Mouse (Mus musculus): ENCODE results near the gene Unc13d. TPM values are rescaled to one million over a fixed set of nuclear protein-coding genes. Genes with fewer than 3 reads are reported as not detected.
"Not testable (repeated sequence)": the region's sequence is repeated elsewhere in the genome, so short reads cannot be mapped to it uniquely, and the experiment has no call there.

Gene Unc13d
- polyA plus RNA-seq (2012; rRNA removed): 8.0 and 8.6 TPM in 2 replicates

DNA sequence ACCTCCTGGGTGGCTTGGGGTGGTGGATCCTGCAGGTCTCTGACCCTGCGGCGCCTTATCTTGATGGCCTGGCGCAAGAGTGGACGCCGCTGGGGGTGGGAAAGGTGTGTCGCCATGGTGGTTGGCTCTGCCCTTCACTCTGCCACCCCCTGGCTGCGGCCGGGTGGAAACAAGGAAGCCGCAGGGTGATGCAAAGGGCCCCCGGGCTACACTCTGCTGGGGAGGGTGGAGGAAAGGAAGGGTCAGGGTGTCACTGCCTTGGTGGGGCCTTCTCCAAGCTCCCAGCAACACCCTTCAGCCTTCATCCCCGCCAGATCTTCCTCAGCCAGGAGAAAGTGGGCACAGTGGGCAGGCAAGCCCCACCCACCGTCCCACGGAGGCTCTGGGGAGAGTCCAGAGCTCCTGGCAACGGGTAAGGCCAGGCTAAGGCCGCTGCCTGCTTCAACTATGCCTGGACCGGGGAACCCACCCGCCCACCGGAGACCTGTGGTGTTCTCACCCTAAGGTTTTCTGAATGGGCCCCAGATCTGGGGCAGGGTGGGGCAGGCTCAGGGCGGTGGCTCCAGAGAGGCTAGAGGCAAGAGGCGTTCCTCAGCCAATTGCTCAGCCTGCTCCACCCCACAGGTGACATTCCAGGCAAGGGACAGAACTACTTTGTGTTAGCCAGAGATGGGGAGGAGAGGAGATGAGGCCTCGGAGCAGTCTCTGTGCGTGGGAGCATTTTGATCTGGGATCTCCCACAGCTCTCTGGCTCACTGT is at the start of gene Unc13d:
Gene Unc13d, minus strand, starts transcription at position 516 of the 759 bp plus-strand sequence.
- no peak for DNase-seq (ENCODE audit: low read depth, low spot score)
- 23% methylated on average over 22 of the region's 22 CpGs for WGBS

DNA sequence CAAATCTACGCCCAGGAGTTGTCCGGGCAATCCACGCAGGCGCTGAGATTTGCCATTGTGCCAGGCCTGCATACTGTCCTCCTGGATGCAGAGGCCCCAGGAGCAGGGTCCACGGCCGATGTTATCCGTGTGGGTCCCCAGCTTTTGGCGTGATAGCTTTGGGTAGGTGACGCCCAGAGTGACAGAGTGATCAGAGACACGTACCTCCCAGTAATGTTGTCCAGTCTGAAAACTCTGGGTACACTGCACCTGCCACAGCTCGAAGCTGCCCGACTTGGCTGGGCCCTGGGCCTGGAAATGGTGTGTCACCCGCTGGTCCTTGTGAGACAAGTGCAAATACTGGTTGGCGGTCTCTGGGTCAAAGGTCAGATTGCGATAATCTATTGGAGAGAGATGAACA is 48.5 kb upstream of the Unc13d start:
- 97% methylated on average over 15 of the region's 15 CpGs for WGBS
- DNase-seq (ENCODE audit: low read depth, low spot score): no peak

DNA sequence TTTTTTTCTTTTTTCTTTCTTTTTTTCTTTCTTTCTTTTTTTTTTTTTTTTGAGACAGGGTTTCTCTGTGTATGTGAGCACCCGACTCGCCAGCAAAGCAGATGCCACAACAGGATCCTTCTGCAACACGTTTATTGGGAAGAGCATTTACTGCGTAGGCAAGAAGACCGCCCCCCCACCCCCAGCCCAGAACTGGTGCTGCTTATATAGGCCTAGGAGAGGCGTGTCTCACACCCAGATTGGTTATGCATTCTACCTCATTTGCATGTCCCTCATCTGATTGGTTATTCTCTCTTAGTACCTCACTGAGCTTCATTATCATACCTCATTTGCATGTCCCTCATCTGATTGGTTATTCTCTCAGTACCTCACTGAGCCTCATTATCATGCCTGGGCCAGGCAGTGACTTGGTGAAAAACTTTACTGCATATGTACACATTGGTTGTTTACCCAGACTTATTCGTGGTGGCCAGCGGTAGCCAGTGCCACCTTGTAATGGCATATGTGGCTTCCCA is 44.0 kb upstream of the Unc13d start:
- WGBS: 84% methylated on average over 8 of the region's 8 CpGs
- DNase-seq (ENCODE audit: low read depth, low spot score): not testable (repeated sequence)

DNA sequence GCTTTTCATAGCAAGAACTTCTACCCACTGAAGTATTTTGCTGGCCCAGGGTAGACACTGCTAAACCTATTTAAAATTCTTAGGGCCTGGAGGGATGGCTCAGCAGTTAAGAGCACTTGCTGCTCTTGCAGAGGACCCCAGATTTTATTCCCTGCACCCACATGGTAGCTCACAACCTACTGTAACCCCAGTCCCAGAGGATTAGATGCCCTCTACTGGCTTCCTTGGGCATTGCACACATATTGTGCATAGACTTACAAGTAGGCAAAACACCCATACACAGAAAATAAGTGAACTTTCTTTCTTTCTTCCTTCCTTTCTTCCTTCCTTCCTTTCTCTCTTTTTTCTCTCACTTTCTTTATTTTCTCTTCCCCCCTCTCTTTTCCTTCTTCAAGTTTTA is 40.1 kb upstream of the Unc13d start:
- no peak for DNase-seq (ENCODE audit: low read depth, low spot score)

DNA sequence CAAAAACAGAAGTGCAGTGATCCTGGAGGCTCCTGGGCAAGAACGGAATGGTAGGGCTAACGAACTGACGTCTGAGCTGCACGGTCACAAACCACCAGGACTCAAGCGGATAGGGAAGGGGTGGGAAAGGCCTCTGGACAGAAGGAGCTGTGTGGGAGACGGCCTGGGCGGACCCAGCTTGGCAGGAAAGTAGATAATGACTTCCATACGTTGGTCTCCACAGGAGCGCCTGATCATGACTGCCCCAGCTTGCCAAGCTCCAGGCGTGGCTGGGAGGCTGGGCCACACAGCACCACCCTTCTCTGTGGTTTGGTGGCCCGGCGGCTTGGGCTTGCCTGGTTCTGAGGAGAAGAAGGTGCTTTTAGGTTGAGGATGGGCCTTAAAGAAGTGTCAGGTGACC is 39.5 kb upstream of the Unc13d start:
- WGBS: 82% methylated on average over 12 of the region's 12 CpGs
- no peak for DNase-seq (ENCODE audit: low read depth, low spot score)

DNA sequence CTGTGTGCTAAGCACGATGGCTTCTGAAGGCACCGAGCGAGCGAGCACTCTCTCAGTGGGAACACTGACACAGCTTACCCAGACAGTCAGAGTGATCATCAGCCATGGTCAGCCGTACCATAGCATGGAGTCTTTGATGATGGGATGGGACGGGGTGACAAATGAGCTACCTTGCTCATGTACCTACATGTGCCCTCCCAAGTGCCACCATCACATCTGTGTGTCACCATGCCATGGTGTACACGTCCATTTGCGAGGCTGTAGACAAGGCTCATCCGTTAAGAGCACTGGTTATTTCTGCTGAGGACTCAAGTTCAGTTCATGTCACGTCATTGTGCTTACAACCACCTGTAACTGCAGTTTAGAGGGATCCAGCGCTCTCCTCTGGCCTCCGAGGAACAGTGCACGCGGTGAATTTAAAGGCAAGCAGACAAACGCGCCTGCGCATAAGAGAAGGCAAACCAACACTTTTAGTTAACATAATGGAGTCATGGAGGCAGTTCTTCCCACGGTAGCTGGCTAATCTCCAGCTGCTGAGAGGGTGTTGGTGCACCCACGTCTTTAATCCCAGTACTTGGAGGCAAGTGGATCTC is 33.9 kb upstream of the Unc13d start:
- whole genome bisulfite sequencing: 92% methylated on average over 19 of the region's 19 CpGs
- DNase-seq (ENCODE audit: low read depth, low spot score): no peak

DNA sequence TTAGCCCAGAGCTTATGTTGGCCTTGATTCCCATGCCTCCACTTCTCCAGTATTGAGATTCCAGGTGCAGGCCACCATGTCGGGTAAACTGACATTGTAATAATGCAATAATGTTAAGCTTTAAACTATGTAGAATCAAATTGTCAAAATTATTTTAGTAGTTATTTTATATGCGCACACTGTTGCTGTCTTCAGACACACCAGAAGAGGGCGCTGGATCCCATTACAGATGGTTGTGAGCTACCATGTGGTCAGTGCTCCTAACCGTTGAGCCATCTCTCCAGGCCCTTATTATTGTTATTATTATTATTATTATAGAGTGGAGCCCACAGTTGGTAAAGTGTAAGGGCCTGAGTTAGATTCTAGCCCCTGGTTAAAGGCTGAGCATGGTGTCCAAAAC is 33.3 kb upstream of the Unc13d start:
- 86% methylated on average over 4 of the region's 4 CpGs for WGBS
- no peak for DNase-seq (ENCODE audit: low read depth, low spot score)

DNA sequence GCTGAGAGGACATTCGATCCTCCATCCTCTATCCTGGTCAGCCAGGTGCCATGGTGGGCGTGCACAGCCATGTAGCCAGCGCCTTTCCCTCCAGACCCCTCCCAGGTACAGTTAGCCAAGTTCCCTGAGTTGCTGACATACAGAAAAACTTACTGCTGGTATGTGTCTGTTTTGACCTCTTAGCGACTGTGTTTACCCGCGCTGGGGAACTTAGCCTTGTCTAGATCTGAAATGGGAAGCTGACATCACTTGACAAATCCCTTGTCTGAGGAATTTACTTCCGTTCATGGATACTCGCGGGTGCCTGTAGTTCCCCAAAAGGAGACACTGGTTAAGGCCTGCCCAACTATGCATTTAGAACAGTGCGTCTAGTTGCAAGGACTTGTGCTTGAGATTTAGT is 32.8 kb upstream of the Unc13d start:
- 41% methylated on average over 10 of the region's 10 CpGs for WGBS
- no peak for DNase-seq (ENCODE audit: low read depth, low spot score)

DNA sequence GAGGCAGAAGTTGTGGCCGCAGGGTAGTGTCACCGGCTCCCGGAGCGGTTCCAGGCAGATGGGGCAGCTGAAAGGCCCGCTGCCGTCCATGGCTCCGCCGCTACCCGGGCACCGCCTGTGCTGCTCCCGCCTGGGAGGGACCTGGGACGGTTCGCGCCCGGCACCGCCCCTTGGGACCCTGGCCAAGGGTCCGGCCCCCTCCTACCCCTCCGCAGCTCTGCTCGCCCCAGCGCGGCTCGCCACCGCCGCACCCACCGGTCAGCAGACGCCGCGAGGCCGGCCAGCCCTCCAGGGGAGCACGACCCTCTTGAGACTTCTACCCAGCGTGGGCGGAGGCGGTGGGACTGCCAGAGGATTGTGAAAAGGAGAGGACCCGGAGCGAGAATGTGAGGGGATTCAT is 32.4 kb upstream of the Unc13d start:
- no peak for DNase-seq (ENCODE audit: low read depth, low spot score)
- WGBS: 3% methylated on average over 35 of the region's 35 CpGs

DNA sequence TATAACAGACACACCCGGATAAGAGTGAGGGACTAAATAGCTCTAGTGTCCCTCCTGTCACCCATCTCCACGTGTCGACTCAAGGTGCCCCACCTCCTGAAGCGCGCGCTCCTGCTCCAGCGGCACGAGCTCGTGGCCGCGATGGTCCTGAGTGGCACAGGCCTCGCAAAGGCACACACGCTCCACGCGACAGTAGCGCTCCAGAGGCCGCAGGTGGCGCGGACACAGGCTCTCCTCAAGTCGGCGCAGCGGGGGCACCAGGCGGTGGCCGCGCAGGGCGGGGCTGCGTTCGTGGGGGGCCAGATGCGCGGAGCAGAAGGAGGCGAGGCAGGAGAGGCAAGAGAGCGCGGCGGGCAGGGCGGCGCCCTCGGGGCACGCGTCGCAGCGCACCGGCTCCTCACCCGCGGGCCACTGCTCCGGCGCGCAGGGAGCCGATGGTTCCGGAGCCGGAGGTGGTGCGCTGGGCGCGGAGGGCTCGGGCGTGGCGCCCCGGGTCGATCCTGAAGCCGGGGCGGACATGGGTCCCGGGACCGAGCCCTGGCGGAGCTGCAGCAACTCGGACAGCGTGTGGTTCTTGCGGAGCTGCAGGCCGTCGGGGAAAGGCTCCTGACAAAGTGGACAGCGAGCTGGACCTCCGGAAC is 31.8 kb upstream of the Unc13d start:
- DNase-seq (ENCODE audit: low read depth, low spot score): no peak
- WGBS: under 1% methylated on average over 70 of the region's 70 CpGs

DNA sequence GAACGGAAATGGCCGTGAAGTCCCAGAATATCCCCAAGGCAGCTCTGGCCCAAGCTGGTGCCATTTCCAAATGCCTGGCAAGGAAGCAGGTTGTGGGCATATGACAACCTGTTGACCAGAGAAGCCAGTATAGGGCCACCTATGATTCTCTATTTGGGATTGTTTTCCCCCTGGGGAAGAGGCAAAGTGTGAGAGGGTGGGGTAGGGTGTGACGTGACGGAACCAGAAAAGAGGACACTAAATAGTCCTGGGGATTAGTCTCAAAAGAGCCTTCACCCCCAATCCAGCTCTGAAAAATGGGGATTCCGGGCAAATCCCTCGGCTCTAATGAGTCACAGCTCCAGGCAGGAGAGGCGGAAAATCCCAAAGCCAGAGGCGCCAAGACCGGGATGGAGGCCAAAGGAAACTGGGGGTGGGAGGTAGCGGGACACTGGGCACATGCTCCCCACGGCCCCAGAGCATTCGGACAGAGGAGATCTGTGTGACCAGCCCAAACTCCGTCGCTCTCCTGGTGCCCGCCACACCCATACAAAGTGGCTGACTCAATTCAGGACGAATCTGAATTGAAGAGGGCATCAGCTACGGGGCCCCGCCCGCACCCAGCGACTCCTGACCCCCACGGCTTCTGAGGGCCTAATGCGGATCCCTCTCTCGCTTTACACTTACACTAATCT is 30.8 kb upstream of the Unc13d start:
- DNase-seq (ENCODE audit: low read depth, low spot score): no peak
- 5% methylated on average over 23 of the region's 23 CpGs for WGBS

DNA sequence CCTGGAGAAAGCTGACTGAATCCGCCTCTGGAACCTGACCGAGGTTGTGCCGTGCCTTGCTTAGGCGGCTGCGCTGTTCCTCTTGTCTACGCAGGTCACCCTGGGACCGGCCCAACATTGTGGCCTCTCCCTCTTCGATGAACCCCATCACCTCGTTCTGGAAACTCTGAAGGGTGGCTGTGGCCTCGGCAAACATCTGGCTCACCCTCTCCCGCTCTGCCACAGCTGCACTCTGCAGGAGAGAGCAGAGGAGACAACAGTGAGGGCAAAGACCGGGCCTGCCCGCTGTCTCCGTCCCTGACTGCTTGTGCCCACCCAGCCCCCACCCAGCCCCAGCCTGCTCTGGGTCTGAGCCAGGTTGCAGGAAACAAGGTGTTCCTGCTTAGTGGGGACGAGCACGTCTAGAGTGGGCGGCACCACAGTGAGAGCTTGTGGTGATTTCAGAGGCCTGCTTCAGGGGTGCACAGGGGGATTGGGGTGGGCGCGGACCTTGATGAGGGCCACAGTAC is 30.1 kb upstream of the Unc13d start:
- 23% methylated on average over 19 of the region's 19 CpGs for WGBS
- DNase-seq (ENCODE audit: low read depth, low spot score): no peak

DNA sequence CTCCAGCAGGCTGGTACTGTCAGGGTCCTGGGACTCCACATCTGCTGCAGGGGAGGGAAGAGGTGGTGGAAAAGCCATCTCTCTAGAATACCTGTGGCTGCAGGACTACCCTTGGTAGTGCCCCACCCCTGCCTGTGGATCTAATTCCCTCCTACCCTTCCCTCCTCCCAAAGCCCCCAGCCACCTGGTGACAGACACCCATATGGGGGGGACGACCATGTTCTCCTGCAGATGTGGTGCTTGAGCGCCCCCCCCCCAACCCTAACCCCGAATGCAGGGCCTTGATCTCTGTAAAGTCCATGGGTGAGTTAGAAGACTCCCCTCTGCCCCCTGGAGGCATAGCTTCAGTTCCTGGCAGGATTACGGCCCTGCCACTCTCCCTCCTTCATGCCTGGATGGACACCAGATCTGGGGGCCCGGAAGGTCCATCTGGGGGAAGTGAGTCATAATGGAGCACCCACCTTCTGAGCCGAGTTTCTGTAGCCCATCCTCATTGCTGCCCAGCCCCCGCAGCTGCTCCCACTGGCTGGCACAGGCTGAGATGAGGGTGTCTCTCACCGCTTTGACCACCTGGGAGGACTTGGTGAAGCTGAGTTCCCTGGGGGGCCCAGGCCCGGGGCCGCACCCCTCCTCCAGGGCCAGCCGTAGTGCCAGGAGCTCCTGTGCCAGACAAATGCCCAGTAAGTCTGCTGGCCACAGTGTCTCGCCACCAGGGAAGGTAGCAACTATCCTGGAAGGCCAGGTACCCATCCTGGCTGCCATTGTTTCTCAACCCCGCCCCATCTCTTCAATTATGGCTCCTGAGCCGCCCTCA is 29.4 kb upstream of the Unc13d start:
- WGBS: 54% methylated on average over 14 of the region's 14 CpGs
- no peak for DNase-seq (ENCODE audit: low read depth, low spot score)

DNA sequence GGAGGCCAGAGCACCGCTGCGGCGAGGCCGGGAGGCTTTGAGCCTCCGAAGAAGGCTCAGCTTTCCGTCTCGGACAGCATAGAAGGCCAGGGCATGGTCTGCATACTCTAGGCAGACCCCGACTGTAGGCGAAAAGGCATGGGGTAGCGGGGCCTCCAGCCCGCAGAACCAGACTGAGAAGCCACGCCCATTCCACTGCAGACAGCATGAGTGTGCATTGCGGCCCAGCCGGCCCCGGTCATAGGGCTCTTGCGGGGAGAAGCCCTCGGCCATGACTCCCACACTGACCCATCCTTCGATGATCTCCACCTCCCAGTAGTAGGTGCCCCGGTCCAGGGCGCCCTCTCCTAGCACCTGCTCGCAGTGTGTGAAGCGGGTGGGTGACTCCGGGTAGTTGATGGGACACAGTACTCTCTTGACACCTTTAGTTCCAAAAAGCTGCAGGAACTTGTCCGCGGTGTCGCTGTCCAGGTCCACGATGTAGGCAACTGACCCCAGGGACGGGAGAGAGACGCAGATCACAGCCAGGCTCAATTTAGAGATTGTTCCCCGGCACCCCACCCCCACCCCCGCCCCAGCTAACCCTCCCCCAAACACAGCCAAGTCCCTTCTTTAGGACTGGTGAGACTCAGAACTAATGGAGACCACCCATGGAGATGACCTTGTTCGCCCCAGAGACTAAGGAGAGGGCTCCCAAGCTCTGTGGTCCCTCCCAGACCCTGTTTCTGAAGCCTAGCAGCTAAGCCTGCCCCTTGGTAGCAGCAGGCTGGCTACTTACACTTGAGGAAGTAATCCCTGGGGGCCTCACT is 28.6 kb upstream of the Unc13d start:
- WGBS: 69% methylated on average over 32 of the region's 32 CpGs

DNA sequence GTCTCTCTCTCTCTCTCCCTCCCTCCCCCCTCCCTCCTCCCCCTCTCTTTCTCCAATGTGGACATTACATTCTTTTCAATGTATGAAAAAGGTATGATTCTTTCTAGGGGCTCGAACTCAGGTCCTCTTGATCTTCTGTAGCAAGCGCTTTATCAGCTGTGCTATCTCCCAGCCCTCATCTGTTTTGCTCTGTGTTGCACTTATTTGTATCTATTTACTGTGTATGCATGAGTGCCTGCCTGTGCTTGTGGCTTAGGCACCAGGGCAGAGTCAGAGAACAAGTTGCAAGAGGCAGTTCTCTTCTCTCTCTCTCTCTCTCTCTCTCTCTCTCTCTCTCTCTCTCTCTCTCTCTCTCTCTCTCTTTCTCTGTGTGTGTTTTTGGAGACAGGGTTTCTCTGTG is 27.3 kb upstream of the Unc13d start:
- WGBS: 96% methylated on average over 2 of the region's 2 CpGs
- DNase-seq (ENCODE audit: low read depth, low spot score): no peak

More for the DNA sequence above, 28.6 kb upstream of the Unc13d start:
- DNase-seq (ENCODE audit: low read depth, low spot score): no peak

DNA sequence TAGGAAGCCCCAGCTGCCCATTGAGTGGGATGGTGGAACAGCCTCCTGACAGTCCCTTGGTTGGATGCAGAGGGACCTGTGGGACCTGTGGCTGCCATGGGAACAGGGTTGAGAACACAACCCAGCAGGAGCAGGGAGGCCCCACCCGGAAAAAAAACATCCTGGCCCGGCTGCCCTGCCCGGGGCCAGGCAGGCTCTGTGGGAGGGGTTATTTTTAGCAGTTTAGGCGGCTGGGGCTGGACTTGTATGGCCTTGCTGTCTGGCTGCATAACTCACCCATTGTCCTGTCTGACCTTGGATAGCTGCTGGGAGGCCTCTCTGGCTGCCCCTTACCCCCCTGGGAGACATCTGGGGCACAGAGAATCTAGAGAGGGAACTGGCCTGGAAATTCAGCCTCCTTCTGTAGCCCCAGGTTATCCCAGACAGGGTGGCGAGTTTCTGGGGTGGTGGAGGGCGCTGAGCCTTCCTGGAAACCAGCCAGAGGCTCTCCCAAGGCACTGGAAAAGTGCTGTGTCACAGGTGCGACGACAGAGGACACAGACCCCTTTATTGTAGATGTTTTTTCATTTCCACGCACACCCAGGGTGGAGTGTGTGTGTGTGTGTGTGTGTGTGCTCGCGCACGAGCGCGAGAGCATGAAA is 26.4 kb upstream of the Unc13d start:
- WGBS: 11% methylated on average over 14 of the region's 14 CpGs
- no peak for DNase-seq (ENCODE audit: low read depth, low spot score)

DNA sequence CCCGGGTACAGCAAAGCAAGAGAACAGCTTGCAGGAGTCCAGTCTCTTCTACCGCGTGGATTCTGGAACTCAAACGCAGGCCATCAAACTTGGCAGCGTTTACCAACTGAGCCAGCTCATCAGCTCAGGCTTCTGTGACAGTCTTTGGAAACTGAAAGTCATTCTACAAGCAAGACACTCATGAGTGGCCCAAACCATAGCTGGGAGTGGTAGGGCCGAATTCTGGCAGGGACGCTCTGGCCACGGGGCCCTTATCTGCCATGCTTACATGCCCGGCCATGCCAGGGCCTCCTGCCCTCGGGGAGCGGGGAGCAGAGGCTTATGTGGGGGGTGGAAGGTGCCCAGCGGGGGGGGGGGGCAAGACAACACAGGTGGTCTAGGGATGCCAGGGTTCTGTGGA is 25.8 kb upstream of the Unc13d start:
- 30% methylated on average over 12 of the region's 12 CpGs for WGBS
- DNase-seq (ENCODE audit: low read depth, low spot score): no peak

DNA sequence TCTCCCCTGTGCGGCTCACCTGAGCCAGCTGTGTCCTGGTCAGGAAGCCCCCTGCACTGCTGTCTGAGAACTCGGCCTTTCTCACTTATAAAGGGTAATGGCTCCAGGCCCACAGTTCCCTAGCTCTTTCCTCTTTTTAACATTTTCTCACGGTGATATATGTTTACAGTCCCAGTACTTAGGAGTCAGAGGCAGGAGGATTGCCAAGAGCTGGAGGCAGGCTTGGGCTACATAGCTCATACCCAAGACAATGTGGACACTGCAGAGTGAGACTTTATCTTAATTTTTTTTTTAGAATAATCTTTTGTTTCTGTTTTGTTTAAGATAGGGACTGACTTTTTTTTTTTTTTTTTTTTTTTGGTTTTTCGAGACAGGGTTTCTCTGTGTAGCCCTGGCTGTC is 24.7 kb upstream of the Unc13d start:
- 58% methylated on average over 3 of the region's 4 CpGs for WGBS
- DNase-seq (ENCODE audit: low read depth, low spot score): no peak

Data from large intestine, adult 2 months (tissue).